Mouse (Mus musculus) adrenal gland, adult 8-10 months (tissue): ENCODE measurements around the gene Adamts4. TPM values are rescaled to one million over a fixed set of nuclear protein-coding genes. Genes with fewer than 3 reads are reported as not detected.

Experiments used
- total RNA-seq, 4 experiments: library from RNA; stranded (reverse); gene quantifications; 2 replicates each; pipeline ENCODE4 v1.2.4; 2022

Gene Adamts4
- total RNA-seq, 4 experiments from 2014 or later: 0.46 to 0.80 (median 0.60) TPM

Other genes starting within 250 kb of the Adamts4 start
- 1 to 10 TPM; 4.1 to 7.5 (median 6.1) TPM for gene Fcgr4, start 231.5 kb upstream of the Adamts4 start, total RNA-seq
- 10 to 100 TPM; 11.4 to 29.7 (median 23.1) TPM for gene Fcgr3, start 185.5 kb upstream of the Adamts4 start, total RNA-seq
- gene Cfap126, start 136.5 kb upstream of the Adamts4 start, total RNA-seq: 1 to 10 TPM; 1.3 to 4.1 (median 3.1) TPM
- gene Sdhc, start 99.8 kb upstream of the Adamts4 start, total RNA-seq: 100 to 1,000 TPM; 324 to 440 (median 382) TPM
- 1 to 10 TPM in 2 of 4 experiments, under 1 TPM in 2; 0.43 to 1.4 (median 1.2) TPM for gene Mpz, start 99.7 kb upstream of the Adamts4 start, total RNA-seq
- gene Pcp4l1, start 54.2 kb upstream of the Adamts4 start, total RNA-seq: 10 to 100 TPM; 55.7 to 66.0 (median 59.2) TPM
- gene Nr1i3, start 36.5 kb upstream of the Adamts4 start, total RNA-seq: under 1 TPM in 2 of 4 experiments, not detected in 2; 0.13 to 0.15 TPM
- gene Tomm40l, start 27.9 kb upstream of the Adamts4 start, total RNA-seq: 10 to 100 TPM; 39.1 to 49.2 (median 46.0) TPM
- gene Apoa2, start 25.4 kb upstream of the Adamts4 start, total RNA-seq: 1 to 10 TPM; 2.0 to 6.4 (median 4.3) TPM
- gene Fcer1g, start 16.1 kb upstream of the Adamts4 start, total RNA-seq: 10 to 100 TPM; 21.8 to 34.4 (median 28.3) TPM
- gene Ndufs2, start 967 bp downstream of the Adamts4 start, total RNA-seq: 100 to 1,000 TPM; 609 to 713 (median 672) TPM
- gene B4galt3, start 19.9 kb downstream of the Adamts4 start, total RNA-seq: 10 to 100 TPM; 28.5 to 44.8 (median 43.0) TPM
- 10 to 100 TPM; 39.7 to 86.2 (median 65.6) TPM for gene Ppox, start 30.8 kb downstream of the Adamts4 start, total RNA-seq
- gene Usp21, start 37.6 kb downstream of the Adamts4 start, total RNA-seq: 10 to 100 TPM; 39.3 to 64.7 (median 52.0) TPM
- 100 to 1,000 TPM; 179 to 200 (median 194) TPM for gene Ufc1, start 44.6 kb downstream of the Adamts4 start, total RNA-seq
- gene Dedd, start 78.7 kb downstream of the Adamts4 start, total RNA-seq: 10 to 100 TPM; 31.0 to 45.9 (median 36.7) TPM
- gene Nit1, start 95.2 kb downstream of the Adamts4 start, total RNA-seq: 100 to 1,000 TPM in 1 of 4 experiments, 10 to 100 TPM in 3; 81.4 to 103 (median 89.6) TPM
- 100 to 1,000 TPM in 2 of 4 experiments, 10 to 100 TPM in 2; 76.7 to 184 (median 115) TPM for gene Pfdn2, start 95.2 kb downstream of the Adamts4 start, total RNA-seq
- 10 to 100 TPM in 1 of 4 experiments, 1 to 10 TPM in 3; 1.7 to 13.1 (median 6.2) TPM for gene Klhdc9, start 110.4 kb downstream of the Adamts4 start, total RNA-seq
- under 1 TPM; 0.10 to 0.54 (median 0.31) TPM for gene Nectin4, start 119.7 kb downstream of the Adamts4 start, total RNA-seq
- 1 to 10 TPM; 3.4 to 7.5 (median 5.5) TPM for gene Arhgap30, start 138.5 kb downstream of the Adamts4 start, total RNA-seq
- gene Usf1, start 160.9 kb downstream of the Adamts4 start, total RNA-seq: 10 to 100 TPM; 61.4 to 94.4 (median 75.4) TPM
- gene Tstd1, start 168.5 kb downstream of the Adamts4 start, total RNA-seq: 1 to 10 TPM; 1.7 to 8.1 (median 5.3) TPM
- 10 to 100 TPM; 26.4 to 53.3 (median 39.5) TPM for gene F11r, start 187.1 kb downstream of the Adamts4 start, total RNA-seq